Mouse (Mus musculus): Measurements from ENCODE around the gene Tulp3. TPM values are rescaled to one million over a fixed set of nuclear protein-coding genes. Genes with fewer than 3 reads are reported as not detected.

The Tulp3 gene
- 14.3 TPM for polyA plus RNA-seq (2014; fragmentation: Illumina TruSeq; extraction: RNeasy Lipid Tissue Mini Kit (QIAGEN cat#74804); ENCODE audit: low read depth, low replicate concordance)

DNA sequence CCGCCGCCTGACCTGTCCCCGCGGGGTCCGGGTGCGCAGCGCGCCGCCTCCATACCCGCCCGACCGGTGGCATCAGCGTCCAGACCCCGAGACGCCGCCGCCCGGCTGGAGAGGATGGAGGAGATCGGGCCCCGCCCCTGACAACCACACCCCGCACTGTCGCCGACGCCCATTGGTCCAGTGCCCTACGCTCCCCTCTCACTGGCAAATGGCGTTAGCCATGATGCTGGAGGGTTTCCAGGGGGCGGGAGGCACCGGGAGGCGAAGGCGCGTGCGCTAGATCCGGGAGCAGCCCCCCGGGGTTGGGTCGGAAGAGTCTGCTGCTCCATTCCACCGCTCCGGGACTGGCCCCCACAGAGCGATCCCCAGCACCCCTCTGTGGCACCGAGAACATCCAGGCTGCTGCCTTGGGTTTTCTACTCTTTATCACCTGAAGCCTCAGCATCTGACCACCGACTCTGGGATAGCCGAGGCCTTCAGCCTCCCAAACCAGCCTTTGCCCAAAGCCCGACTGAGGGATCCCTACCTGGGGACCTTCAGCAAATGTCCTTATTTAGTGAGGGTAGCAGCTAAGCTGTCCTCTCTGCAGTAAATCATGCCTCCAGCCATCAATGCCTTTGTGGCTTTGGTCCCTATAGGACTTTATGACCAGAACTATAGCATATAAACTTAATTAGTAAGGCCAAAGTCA is at the start of gene Tulp3:
Tulp3 (minus strand) TSS at position 126 of the 691 bp plus-strand sequence.

DNA sequence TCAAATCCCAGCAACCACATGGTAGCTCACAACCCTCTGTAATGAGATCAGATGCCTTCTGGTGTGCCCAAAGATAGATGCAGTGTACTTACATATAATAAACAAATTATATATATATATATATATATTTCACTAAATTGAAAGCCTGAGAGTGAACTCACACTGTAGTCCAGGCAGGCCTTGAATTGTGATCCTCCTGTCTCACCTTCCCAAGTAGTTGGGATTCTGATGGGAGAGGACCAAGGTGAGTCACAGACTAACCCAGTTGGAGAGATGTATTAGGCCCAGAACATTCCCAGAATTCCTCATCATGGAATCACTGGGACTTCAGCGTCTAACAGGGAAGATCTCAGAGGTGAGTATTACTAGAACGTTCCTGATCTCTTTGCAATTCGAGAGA is 43.3 kb upstream of the Tulp3 start, which contains the start of gene Nrip2:
Nrip2 (plus strand) TSS at position 301 of the 400 bp plus-strand sequence.

DNA sequence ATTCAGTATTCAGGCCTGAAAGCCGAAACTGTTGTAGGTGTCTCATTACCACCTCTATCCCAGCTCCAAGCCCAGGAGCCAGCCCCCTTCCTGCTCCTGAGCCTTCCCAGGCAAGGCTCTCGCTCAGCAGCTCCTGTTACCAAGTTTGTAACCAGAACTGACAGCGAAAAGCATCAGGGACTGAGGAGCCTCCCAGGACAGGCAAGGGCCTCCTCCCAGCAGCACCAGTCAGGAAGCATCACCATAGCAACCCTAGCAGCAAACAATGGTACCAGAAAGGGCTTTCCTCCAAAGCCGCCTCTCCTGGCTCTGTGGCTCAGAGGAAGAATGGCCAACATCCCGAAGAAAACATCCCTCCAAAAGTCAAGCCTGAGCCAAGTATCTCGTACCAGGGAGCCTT is 19.5 kb upstream of the Tulp3 start, which contains the start of the genes Tex52 and Gm44596:
Tex52 (plus strand) TSS at position 265 of the 400 bp plus-strand sequence.
Gm44596 (plus strand) TSS at position 312 of the 400 bp plus-strand sequence.

DNA sequence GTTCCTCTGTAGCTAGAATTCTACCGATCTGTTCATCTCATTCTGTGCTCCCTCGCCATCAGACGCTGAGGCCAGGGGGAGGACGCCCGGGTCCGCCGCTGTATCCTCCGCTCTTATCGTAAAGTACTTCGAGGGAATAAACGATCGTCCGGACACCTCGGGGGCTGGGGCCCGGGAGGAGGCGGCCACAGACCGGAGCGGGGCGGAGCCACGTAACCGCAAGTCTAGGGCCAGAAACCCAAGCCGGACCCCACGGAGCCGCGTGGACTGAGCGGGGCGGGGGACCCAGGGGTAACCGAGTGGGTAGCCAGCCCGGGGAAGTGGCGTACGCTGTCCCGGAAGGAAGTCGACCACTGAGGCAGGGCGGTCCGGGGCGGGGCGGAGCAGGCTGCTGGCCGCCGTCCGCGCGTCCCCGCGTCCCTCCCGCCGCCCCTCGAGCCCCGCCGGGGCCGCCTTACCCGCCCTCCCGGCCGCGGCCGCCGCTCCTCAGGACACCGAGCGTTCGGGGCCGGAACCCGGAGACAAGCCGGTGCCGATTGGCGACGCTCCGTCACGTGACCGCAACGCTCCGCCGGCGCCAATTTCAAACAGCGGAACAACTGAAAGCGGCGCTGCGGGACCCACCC is 6.8 kb upstream of the Tulp3 start, which contains the start of the genes Rhno1 and Foxm1:
Rhno1 (minus strand) TSS at position 531 of the 626 bp plus-strand sequence.
Foxm1 (plus strand) TSS at position 587 of the 626 bp plus-strand sequence.

DNA sequence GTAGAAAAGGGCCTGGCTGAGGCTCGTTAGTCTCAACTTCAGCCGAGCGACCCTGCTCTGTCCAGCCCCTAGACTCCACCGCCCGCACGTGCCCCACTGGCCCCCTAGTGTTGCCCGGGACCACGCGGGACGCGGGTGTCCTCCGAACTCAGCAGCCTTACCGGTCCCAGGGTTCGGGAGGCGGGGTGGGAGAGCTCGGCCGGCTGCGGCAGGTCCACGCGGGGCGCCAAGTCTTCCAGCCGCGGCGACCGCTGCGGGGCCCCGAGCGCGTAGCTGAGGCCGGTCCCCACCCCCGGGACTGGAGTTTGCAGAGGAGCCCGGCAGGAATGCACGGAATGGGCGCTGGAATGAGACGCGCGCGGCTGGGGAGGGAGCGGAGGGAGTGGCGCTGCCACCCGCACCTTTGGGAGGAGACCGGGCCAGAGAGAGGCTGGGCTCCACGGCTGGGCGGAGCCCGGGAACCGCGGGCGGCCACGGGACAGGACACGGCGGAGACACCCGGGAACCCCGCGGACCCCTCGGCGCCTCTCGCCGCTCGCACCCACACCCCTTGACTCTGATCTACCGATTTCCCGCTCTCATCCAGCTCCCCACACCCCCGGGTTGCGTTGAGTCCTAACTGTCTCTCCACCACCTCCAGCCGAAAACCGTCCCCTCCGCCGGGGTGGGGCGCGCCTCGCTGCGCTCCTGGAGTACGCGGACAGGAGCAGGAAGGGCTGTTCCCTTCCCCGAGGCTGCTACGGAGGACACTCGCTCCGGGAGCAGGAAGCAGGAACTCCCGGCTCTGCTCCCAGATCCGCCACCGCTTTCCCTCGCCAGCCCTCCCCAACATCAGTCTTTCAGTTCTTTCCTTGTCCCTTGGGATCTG is 55.3 kb downstream of the Tulp3 start, which contains the start of gene Tead4:
Tead4 (minus strand) TSS at position 690 of the 868 bp plus-strand sequence.

Other genes with a start within 250 kb of the Tulp3 start
- 7.0 TPM for gene Tspan9, start 212.3 kb downstream of the Tulp3 start, polyA plus RNA-seq (2014; fragmentation: Illumina TruSeq; extraction: RNeasy Lipid Tissue Mini Kit (QIAGEN cat#74804); ENCODE audit: low read depth, low replicate concordance)
- gene Tead4, start 55.0 kb downstream of the Tulp3 start, polyA plus RNA-seq (2014; fragmentation: Illumina TruSeq; extraction: RNeasy Lipid Tissue Mini Kit (QIAGEN cat#74804); ENCODE audit: low read depth, low replicate concordance): 1.0 TPM
- gene Rhno1, start 7.1 kb upstream of the Tulp3 start, polyA plus RNA-seq (2014; fragmentation: Illumina TruSeq; extraction: RNeasy Lipid Tissue Mini Kit (QIAGEN cat#74804); ENCODE audit: low read depth, low replicate concordance): 3.2 TPM
- 1.2 TPM for gene Foxm1, start 7.1 kb upstream of the Tulp3 start, polyA plus RNA-seq (2014; fragmentation: Illumina TruSeq; extraction: RNeasy Lipid Tissue Mini Kit (QIAGEN cat#74804); ENCODE audit: low read depth, low replicate concordance)
- gene Tex52, start 19.6 kb upstream of the Tulp3 start, polyA plus RNA-seq (2014; fragmentation: Illumina TruSeq; extraction: RNeasy Lipid Tissue Mini Kit (QIAGEN cat#74804); ENCODE audit: low read depth, low replicate concordance): not detected
- not detected for gene Gm44596, start 19.7 kb upstream of the Tulp3 start, polyA plus RNA-seq (2014; fragmentation: Illumina TruSeq; extraction: RNeasy Lipid Tissue Mini Kit (QIAGEN cat#74804); ENCODE audit: low read depth, low replicate concordance)
- gene Nrip2, start 43.4 kb upstream of the Tulp3 start, polyA plus RNA-seq (2014; fragmentation: Illumina TruSeq; extraction: RNeasy Lipid Tissue Mini Kit (QIAGEN cat#74804); ENCODE audit: low read depth, low replicate concordance): 1.9 TPM
- 4.5 TPM for gene Itfg2, start 69.1 kb upstream of the Tulp3 start, polyA plus RNA-seq (2014; fragmentation: Illumina TruSeq; extraction: RNeasy Lipid Tissue Mini Kit (QIAGEN cat#74804); ENCODE audit: low read depth, low replicate concordance)
- 48.2 TPM for gene Fkbp4, start 82.8 kb upstream of the Tulp3 start, polyA plus RNA-seq (2014; fragmentation: Illumina TruSeq; extraction: RNeasy Lipid Tissue Mini Kit (QIAGEN cat#74804); ENCODE audit: low read depth, low replicate concordance)
- gene Pzp, start 170.9 kb upstream of the Tulp3 start, polyA plus RNA-seq (2014; fragmentation: Illumina TruSeq; extraction: RNeasy Lipid Tissue Mini Kit (QIAGEN cat#74804); ENCODE audit: low read depth, low replicate concordance): not detected
- gene A2ml1, start 225.8 kb upstream of the Tulp3 start, polyA plus RNA-seq (2014; fragmentation: Illumina TruSeq; extraction: RNeasy Lipid Tissue Mini Kit (QIAGEN cat#74804); ENCODE audit: low read depth, low replicate concordance): not detected